Mouse (Mus musculus): ENCODE results near the gene Olfr1230.

The Olfr1230 gene

GRCm38 (mm10) chr2:89297168-89297567 is at the start of gene Olfr1230:
Gene Olfr1230, minus strand, starts transcription at chr2:89297268.
- no peak for DNase-seq (ENCODE audit: low spot score)

DNA sequence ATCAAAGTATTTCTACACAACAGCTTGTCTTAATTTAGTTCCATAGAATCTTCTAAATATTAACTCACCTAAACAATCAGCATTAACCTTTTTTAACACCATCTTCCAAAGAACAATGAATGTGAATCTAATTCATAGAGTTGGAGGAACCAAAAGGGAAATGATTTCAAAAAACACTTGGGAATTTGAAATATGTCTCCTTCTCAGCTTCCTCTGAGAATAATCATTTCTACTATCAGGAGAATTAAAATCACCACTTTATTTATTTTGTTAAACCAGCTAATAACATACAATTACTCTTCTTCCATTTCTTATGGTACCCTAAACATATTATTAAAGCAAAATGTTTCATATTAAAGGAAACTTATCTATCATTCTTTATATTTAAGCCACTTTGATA is 45.2 kb upstream of the Olfr1230 start, which contains the start of gene Olfr1233:
Gene Olfr1233 (minus strand): TSS at position 101 of the 400 bp plus-strand sequence.
- no peak for DNase-seq (ENCODE audit: low spot score)

- no peak for DNase-seq (ENCODE audit: low spot score)
Measured at GRCm38 (mm10) chr2:89329575-89329974, 32.5 kb upstream of the Olfr1230 start, which contains the start of gene Olfr1232. Gene Olfr1232, minus strand, starts transcription at chr2:89329675.

GRCm38 (mm10) chr2:89306974-89307373 is 9.9 kb upstream of the Olfr1230 start, which contains the start of gene Olfr1231:
Gene Olfr1231, minus strand, starts transcription at chr2:89307074.
- DNase-seq (ENCODE audit: low spot score): no peak

DNA sequence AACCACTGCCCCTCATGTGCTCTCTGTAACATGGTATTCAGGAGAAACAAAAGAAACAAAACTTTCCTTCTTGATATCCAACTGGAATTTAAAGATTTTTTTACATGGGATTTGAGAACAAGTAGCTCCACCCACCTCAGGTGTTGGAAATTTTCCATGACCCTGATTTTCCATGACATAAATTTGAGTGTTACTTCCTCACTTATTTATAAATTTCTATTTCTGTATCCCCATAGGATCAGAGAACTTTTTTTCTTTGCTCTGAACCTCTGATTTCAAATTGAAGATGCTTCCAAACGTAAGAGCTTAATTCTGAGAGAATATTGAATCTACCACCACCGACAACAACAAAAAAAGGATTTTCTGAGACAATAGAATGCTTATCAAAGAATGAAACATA is 9.2 kb downstream of the Olfr1230 start, which contains the start of gene Olfr1229:
Gene Olfr1229 (minus strand): TSS at position 101 of the 400 bp plus-strand sequence.
- DNase-seq (ENCODE audit: low spot score): no peak

GRCm38 (mm10) chr2:89253962-89254361 is 43.1 kb downstream of the Olfr1230 start, which contains the start of gene Olfr1228:
Gene Olfr1228, minus strand, starts transcription at chr2:89254062.
- no peak for DNase-seq (ENCODE audit: low spot score)
